Mouse (Mus musculus): ENCODE data around the gene Ugt1a7c.

GRCm38 (mm10) chr1:88262961-88263360 lies 168.1 kb downstream of the Ugt1a7c start:
- TF ChIP-seq POLR2A (IDR thresholded peaks at IDR 0.05; ENCODE audit: borderline replicate concordance, control insufficient read depth, low read depth, low read length) (no peak), CTCF (IDR thresholded peaks at IDR 0.05; ENCODE audit: control insufficient read depth, insufficient read depth, low read length) (no peak)
